9 mouse cellular contexts compared by ENCODE assay signal in the genomic region with DNA sequence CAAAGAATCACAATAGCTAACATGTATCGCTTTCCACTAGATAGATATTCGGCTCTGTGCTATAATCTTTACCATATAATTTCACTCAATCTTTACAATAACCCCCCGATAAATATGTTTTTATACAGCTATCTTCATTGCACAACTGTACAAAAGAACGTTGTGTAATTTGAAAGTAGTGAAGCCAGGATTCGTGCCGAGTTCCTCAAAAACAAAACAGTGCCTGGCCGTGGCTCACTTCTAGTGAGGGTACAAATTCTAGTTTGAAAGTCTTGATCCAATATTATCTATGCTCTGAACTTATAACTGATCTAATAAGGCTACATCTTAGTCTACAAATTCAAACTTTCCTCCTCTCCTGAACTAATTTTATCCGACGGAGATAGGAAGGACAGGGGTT. TPM values are rescaled to one million over a fixed set of nuclear protein-coding genes. Genes with fewer than 3 reads are reported as not detected.
DNase-seq lines count a peak whose midpoint lies in the region; ATAC-seq and TF ChIP-seq lines count a peak whose summit lies in the region.
"Had no signal": no experiment of that assay in that cellular context is flagged by ENCODE, and none has a peak within 500 bp of the region (broad histone marks: within the 10 kb centered on the region; RNA-seq: fewer than 3 reads in every experiment).

No protein-coding gene starts in this region.

- H3K9ac ChIP-seq in forebrain, embryonic 13.5 days = peak overlapping the region; percentile 86
- peak overlapping the region; percentile 87 for H3K9ac ChIP-seq in liver, embryonic 12.5 days
- peak overlapping the region; percentile 90 for H3K9ac ChIP-seq in stomach, embryonic 15.5 days

- no peak for TF ChIP-seq CTCF in spleen, adult 2 months (IDR thresholded peaks at IDR 0.05; ENCODE audit: extremely low read depth, insufficient read depth, insufficient read length, insufficient replicate concordance)

- intact Hi-C loops in left cerebral cortex, postnatal 14 days (cut with DNase I) = loop anchor here (2.0 to 5.0 kb wide), 4 partner anchors 40 to 230 kb away; partner anchors contain the start of gene Mettl24

- H3K9me3 ChIP-seq in forebrain, embryonic 13.5 days (replicated peaks) = no peaks in the 10 kb centered on the region
- H3K9me3 ChIP-seq in liver, embryonic 12.5 days (replicated peaks) = no peaks in the 10 kb centered on the region
- no peaks in the 10 kb centered on the region for H3K9me3 ChIP-seq in stomach, embryonic 15.5 days

- peaks cover 12% of the 10 kb centered on the region for H3K4me1 ChIP-seq in spleen, adult 2 months (ENCODE audit: control insufficient read depth, insufficient read depth, insufficient read length)
- H3K4me1 ChIP-seq in forebrain, embryonic 13.5 days = peaks cover 28% of the 10 kb centered on the region
- H3K4me1 ChIP-seq in liver, embryonic 12.5 days = peaks cover 41% of the 10 kb centered on the region
- 0 out of 2 replicates have a peak, but pooled peaks cover 5% of the 10 kb centered on the region for H3K4me1 ChIP-seq in stomach, embryonic 15.5 days

- peak overlapping the region; percentile 73 for H3K4me2 ChIP-seq in forebrain, embryonic 13.5 days
- H3K4me2 ChIP-seq in liver, embryonic 12.5 days = peak overlapping the region; percentile 100
- H3K4me2 ChIP-seq in stomach, embryonic 15.5 days = peak overlapping the region; percentile 91

- DNase-seq in spleen, adult 2 months (ENCODE audit: low read depth in 1 of 2, low spot score in 2 of 2) = no peak
- no peak for DNase-seq in spleen, adult 18-20 months
- DNase-seq in cerebellum, postnatal 36 days = no peak
- no peak for DNase-seq in kidney, adult 18-20 months
- DNase-seq in left cerebral cortex, postnatal 14 days (ENCODE audit: low spot score in 2 of 2) = no peak

- 8% methylated on average over 9 of the region's 9 CpGs for WGBS in spleen, adult 2 months
- 15% methylated on average over 9 of the region's 9 CpGs for WGBS in forebrain, embryonic 13.5 days
- WGBS in liver, embryonic 12.5 days (ENCODE audit: insufficient replicate concordance) = 10% methylated on average over 9 of the region's 9 CpGs
- 13% methylated on average over 9 of the region's 9 CpGs for WGBS in stomach, embryonic 15.5 days

- H3K36me3 ChIP-seq in spleen, adult 2 months (ENCODE audit: control insufficient read depth, insufficient read depth, low read length) = no peaks in the 10 kb centered on the region
- H3K36me3 ChIP-seq in forebrain, embryonic 13.5 days (ENCODE audit: poor library complexity, severe bottlenecking) = no peaks in the 10 kb centered on the region
- peaks cover 10% of the 10 kb centered on the region for H3K36me3 ChIP-seq in liver, embryonic 12.5 days
- no peaks in the 10 kb centered on the region for H3K36me3 ChIP-seq in stomach, embryonic 15.5 days

- TF ChIP-seq POLR2A in spleen, adult 2 months (IDR thresholded peaks at IDR 0.05; ENCODE audit: low read depth, low read length) = no peak

- ATAC-seq in forebrain, embryonic 13.5 days = no peak
- no peak for ATAC-seq in liver, embryonic 12.5 days
- no peak for ATAC-seq in stomach, embryonic 15.5 days (ENCODE audit: insufficient read depth, low FRiP score, low read depth)

- H3K27ac ChIP-seq in spleen, adult 2 months (ENCODE audit: insufficient read depth, low read length) = peak overlapping the region; percentile 60
- peak overlapping the region; percentile 65; the same call in 1 of the 2 replicates for H3K27ac ChIP-seq in forebrain, embryonic 13.5 days
- peak overlapping the region; percentile 86 for H3K27ac ChIP-seq in liver, embryonic 12.5 days
- H3K27ac ChIP-seq in stomach, embryonic 15.5 days = peak overlapping the region; percentile 80; the same call in 1 of the 2 replicates

- H3K4me3 ChIP-seq in spleen, adult 2 months (ENCODE audit: extremely low read depth, insufficient read depth, insufficient read length) = peak overlapping the region; percentile 98
- H3K4me3 ChIP-seq in forebrain, embryonic 13.5 days = peak overlapping the region; percentile 85
- H3K4me3 ChIP-seq in liver, embryonic 12.5 days = peak overlapping the region; percentile 96
- H3K4me3 ChIP-seq in stomach, embryonic 15.5 days (replicated peaks) = peak overlapping the region; percentile 88

- H3K27me3 ChIP-seq in spleen, adult 2 months (ENCODE audit: control insufficient read depth, insufficient read depth, low read length) = peaks cover 13% of the 10 kb centered on the region
- H3K27me3 ChIP-seq in forebrain, embryonic 13.5 days = no peaks in the 10 kb centered on the region
- H3K27me3 ChIP-seq in liver, embryonic 12.5 days (replicated peaks) = peaks cover 13% of the 10 kb centered on the region
- no peaks in the 10 kb centered on the region for H3K27me3 ChIP-seq in stomach, embryonic 15.5 days (replicated peaks)

RNA-seq across cellular contexts. Expression of gene Cdc40, which starts 0.8 kb away (rescaled TPM):
- polyA plus RNA-seq in spleen, adult 2 months (2012; rRNA removed) = 13.5 and 14.8 TPM in 2 replicates
- polyA plus RNA-seq in forebrain, embryonic 13.5 days (2015; fragmentation: Nextera tagmentation; extraction: Ambion mirVana) = 33.8 and 35.0 TPM in 2 replicates
- 19.5 and 20.1 TPM in 2 replicates for polyA plus RNA-seq in liver, embryonic 12.5 days (2016; fragmentation: Nextera tagmentation; extraction: Ambion mirVana)
- polyA plus RNA-seq in stomach, embryonic 15.5 days (2015; fragmentation: Nextera tagmentation; extraction: Ambion mirVana) = 28.2 and 29.2 TPM in 2 replicates
- 10 to 100 TPM; 41.3 to 48.3 TPM for total RNA-seq in left cerebral cortex, postnatal 14 days (2021)

RNA-seq across cellular contexts. Expression of gene Wasf1, which starts 0.9 kb away (rescaled TPM):
- 0.36 and 0.38 TPM in 2 replicates for polyA plus RNA-seq in spleen, adult 2 months (2012; rRNA removed)
- 61.5 and 65.6 TPM in 2 replicates for polyA plus RNA-seq in forebrain, embryonic 13.5 days (2015; fragmentation: Nextera tagmentation; extraction: Ambion mirVana)
- 3.2 and 3.3 TPM in 2 replicates for polyA plus RNA-seq in liver, embryonic 12.5 days (2016; fragmentation: Nextera tagmentation; extraction: Ambion mirVana)
- 13.0 and 13.1 TPM in 2 replicates for polyA plus RNA-seq in stomach, embryonic 15.5 days (2015; fragmentation: Nextera tagmentation; extraction: Ambion mirVana)
- 100 to 1,000 TPM; 327 to 340 TPM for total RNA-seq in left cerebral cortex, postnatal 14 days (2021)
- total RNA-seq: common myeloid progenitor, adult 5-6 weeks had no signal
